Mouse (Mus musculus) stomach, postnatal 0 days (tissue): ENCODE results near the gene Wdr17.

ENCODE experiments used
- CTCF ChIP-seq: IDR thresholded peaks from 2 replicates; pipeline ENCODE4 v1.5.1; 2016; ENCODE audit warnings: antibody characterized with exemption, low read depth, mild to moderate bottlenecking, moderate library complexity
- EP300 ChIP-seq: optimal IDR thresholded peaks from 2 replicates; pipeline ENCODE3; 2016; ENCODE audit warnings: antibody characterized with exemption

DNA sequence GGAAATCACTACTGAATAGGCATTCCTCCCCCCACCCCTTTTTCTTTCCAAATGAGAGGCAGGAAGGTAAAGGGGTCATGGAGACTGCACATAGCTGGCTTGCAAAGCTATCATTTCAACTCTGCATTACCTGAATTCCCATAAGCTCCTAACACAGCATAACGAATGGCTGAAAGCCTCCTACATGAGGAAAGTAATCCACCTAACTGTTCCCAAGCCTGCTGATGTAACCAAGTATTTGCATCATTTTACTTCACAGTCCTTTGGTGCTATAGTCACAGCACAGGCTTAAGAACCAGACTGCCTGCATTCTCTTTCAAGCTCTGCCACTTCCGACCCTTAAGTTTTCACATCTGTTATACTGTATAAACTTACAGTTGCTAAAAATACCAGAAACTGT is 45.3 kb upstream of the Wdr17 start:
- TF ChIP-seq CTCF (no peak), EP300 (no peak)
